Mouse (Mus musculus): ENCODE data around the gene Tjp1.

Tjp1 gene

GRCm38 (mm10) chr7:65430401-65430800, 97.2 kb downstream of the Tjp1 start:
- DNase-seq, result no peak

DNA sequence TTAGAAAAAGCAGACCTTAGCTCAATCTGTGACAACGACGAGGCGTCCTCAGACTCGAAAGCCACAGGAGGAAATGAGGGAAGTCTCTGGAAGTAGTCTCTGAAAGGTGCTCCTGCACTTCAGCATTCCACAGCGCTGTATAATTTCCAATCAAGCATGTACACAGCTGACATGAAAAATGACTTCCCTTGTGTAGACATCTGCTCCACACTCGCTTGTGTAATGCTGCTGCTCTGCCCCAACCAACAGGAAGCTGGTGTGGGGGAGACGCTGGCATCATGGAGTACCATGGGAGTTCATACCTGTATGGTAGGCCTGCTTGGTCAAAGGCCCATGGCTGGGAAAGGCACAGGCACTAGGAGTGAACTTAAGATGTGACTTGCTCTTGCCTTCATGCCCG, 103.1 kb downstream of the Tjp1 start:
- no peak for DNase-seq

- DNase-seq, result no peak
Observed at GRCm38 (mm10) chr7:65422456-65422855, 105.1 kb downstream of the Tjp1 start.

- DNase-seq, result peak in 1 of 2 experiments; percentile 2
Observed at GRCm38 (mm10) chr7:65421451-65421850, 106.1 kb downstream of the Tjp1 start.

- DNase-seq, result no peak
Observed at GRCm38 (mm10) chr7:65419926-65420325, 107.7 kb downstream of the Tjp1 start.

- DNase-seq, result no peak
Observed at GRCm38 (mm10) chr7:65419012-65419411, 108.6 kb downstream of the Tjp1 start.

DNA sequence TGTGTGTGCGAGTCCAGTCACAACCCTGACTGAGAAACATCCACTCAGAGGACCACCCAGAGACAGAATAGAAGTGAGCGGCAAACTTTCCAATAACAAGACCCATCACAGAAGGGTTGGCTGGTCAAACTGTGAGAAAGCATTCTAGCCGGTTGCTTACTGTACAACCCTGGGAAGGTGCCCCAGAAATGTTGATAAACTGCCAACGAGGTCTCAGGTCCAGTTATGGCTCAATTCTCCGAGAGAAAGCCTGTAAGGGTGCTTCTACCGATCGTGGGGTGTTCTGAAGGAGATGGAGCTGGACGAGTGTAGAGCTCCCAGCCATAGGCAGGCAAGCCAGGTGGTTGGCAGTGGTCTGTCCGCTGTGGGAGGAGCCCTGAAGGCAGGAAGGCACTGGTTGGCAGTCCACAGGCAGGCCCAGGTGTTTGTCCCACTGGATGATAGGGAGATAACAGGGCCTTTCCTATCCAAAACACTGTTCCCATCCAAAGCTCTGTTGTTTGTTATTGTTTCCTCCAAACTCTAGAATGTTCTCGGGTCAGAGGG, 109.1 kb downstream of the Tjp1 start:
- DNase-seq, result no peak

- no peak for DNase-seq
Observed at GRCm38 (mm10) chr7:65417231-65418100, 110.1 kb downstream of the Tjp1 start.

DNA sequence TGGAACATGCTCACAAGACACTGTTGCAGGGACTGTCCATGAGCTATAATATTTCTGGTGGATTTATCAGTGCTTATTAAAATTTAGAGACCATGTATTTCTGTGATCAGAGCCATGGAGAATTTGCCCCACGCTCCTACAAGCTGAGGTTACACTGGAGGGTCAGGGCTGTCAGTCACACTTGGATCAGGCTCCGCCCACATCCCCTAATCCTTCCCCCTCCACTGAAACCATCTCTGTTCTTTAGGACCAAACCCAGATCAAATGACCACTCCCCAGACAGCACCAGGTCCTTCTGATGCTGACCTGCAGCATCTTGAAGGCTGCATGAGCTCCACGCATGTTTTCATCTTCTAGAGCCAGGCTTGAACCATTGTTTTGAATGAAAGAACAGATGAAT, 111.1 kb downstream of the Tjp1 start:
- no peak for DNase-seq

GRCm38 (mm10) chr7:65413946-65414945, 113.3 kb downstream of the Tjp1 start:
- no peak for DNase-seq

GRCm38 (mm10) chr7:65410668-65411067, 116.9 kb downstream of the Tjp1 start:
- no peak for DNase-seq

DNA sequence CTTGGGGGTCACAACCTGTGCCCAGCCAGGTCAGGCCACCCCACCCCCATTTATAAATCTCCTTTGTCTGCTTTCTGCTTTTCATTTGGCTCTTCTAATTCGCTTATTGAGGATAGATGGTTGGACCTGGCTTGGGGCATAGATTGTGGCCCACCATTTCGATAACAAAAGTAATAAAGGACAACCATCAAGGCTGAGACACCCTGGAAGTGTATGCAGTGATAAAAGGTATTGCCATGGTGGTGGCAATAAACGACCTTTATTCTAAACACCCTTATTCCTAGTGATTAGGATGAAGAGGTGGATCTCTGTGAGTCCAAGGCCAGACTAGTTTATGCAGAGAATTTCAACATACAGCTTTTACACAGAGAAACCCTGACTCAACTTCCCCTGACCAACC, 121.2 kb downstream of the Tjp1 start:
- no peak for DNase-seq

DNA sequence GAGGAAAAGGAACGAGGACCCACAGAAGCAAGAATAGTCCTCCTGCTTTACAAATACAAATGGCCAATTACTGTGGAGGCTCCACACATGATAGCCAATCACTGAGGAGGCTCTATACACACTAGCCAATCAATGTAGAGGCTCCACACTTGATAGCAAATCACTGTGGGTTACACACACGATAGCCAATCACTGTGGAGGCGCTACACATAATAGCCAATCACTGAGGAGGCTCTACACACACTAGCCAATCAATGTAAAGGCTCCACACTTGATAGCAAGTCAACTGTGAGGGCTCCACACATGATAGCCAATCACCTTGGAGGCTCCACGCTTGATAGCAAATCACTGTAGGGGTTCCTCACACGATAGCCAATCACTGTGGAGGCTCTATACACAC, 125.1 kb downstream of the Tjp1 start:
- DNase-seq, result no peak

DNA sequence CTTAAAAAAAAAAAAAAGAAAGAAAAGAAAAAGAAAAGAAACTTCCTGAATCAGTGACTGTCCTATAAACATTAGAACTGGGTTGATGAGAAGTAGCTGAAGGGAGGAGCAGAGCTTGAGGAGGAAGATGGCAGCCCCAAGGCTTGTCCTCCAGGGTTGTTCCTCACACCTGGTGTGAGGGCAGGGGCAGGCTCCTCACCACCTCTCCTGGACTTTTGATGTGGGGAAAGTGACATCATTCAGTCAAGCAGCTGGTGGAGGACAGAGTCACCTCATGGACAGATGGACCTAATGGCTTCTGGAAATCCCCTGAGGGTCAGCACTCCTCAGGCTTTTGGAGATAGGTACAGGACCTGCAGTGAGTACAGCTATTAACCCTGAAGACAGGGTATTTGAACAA, 126.0 kb downstream of the Tjp1 start:
- DNase-seq, result no peak

DNA sequence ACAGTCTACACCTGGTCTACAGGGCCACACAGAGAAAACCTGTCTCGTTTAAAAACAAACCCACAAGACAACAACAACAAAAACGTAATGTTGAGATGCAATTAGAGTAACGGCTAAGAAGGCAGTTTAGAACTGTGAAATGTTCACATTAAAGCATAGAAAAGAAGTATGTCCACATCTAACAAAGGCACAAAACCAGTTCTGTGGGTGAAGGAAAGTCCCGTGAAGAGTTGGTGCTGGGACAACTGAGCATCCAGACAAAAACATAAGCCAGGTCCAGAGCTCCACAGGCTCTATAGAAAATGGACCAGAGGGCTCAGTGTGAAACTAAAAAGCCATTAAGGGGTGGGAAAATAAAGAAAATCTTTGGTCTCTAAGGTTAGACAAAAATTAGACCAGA, 131.7 kb downstream of the Tjp1 start:
- no peak for DNase-seq

DNA sequence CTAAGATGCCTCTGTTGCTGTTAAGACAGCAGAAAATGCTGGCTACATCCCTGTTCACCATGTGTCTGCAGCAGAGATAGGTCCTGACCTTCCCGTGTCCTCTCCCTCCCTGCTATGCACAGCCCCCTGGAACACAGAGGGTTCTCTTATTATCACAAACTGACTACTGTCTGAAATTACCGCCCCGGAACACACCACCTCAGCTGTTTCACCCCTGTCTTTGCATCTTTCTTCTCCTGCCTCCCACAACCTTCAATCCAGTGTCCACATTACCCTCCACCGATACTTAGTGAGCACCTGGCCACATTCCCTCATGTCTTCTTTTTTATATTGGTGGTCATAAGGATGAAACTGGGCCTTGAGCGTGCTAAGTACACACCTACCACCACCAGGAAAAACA, 132.4 kb downstream of the Tjp1 start:
- no peak for DNase-seq

DNA sequence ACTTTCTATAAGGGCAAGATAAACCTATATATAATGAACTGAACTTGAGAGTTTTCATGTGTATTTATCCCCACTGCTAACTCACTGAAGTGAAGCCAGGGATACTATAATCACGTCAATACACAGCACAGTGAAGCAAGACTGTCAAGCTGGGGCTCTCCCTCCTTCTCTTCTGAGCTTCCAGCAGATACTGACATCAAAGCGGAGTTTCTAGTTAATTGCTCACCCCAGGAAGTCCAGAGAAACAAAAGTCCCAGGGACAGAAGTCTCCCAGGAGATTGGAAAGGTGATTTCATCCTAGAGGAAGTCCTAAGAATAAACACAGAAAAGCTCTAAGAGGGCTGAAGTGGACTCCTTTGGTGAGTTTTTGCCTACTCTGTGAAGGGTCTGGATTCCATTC, 132.9 kb downstream of the Tjp1 start:
- DNase-seq, result no peak

- no peak for DNase-seq
Observed at GRCm38 (mm10) chr7:65393704-65394452, 133.7 kb downstream of the Tjp1 start.

GRCm38 (mm10) chr7:65392986-65393385, 134.6 kb downstream of the Tjp1 start:
- DNase-seq, result no peak

DNA sequence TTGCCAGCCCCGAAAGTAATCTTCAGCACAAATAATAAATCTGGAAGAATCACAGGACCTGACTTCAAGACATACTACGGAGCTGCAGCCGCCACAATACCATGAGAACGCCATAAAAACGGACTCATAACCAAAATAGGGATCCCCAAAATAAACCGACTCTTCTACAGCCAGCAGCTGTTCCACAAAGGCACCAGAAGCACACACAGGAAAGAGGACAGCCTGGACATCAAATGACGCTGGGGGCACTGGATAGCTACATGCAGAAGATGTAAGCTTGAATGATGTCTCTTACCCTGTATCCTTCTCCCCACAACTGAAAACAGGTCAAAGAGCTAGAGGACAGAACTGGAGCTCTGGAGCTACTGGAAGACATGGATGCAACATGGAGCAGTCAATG, 138.0 kb downstream of the Tjp1 start:
- no peak for DNase-seq

- no peak for DNase-seq
Observed at GRCm38 (mm10) chr7:65388243-65389013, 139.2 kb downstream of the Tjp1 start.

Measured in spleen, adult 18-20 months (tissue).